Mouse (Mus musculus): Measurements from ENCODE around the gene Fez2.

GRCm38 (mm10) chr17:78429051-78429450, 11.1 kb upstream of the Fez2 start:
- TF ChIP-seq CTCF (IDR thresholded peaks at IDR 0.05; ENCODE audit: extremely low read depth, insufficient read length, insufficient replicate concordance, low read depth, low read length): no peak
- TF ChIP-seq POLR2A (IDR thresholded peaks at IDR 0.05; ENCODE audit: low read depth, low read length): no peak
